Mouse (Mus musculus) layer of hippocampus, adult 11-12 months (tissue): Measurements from ENCODE around the gene Lrriq3.

Experiments
- DNase-seq: peaks from one replicate; pipeline ENCODE4 v3.0.0; 2022; ENCODE audit warnings: low spot score

Gene Lrriq3

GRCm38 (mm10) chr3:155093116-155093956, at the start of gene Lrriq3, which contains the start of gene Fpgt:
Gene Lrriq3, plus strand, starts transcription at chr3:155093434.
Gene Fpgt, minus strand, starts transcription at chr3:155093403.
- DNase-seq: peak; percentile 92

- no peak for DNase-seq
These were observed 41.2 kb upstream of the Lrriq3 start for GRCm38 (mm10) chr3:155052021-155052420.

- no peak for DNase-seq
These were observed 40.0 kb upstream of the Lrriq3 start for GRCm38 (mm10) chr3:155053189-155053588.

- DNase-seq: no peak
These were observed 37.9 kb upstream of the Lrriq3 start, which contains the start of gene Tnni3k for GRCm38 (mm10) chr3:155055231-155055916. Gene Tnni3k, minus strand, starts transcription at chr3:155055407.

- no peak for DNase-seq
These were observed 36.6 kb upstream of the Lrriq3 start for GRCm38 (mm10) chr3:155056606-155057005.

- DNase-seq: no peak
These were observed 35.7 kb upstream of the Lrriq3 start for GRCm38 (mm10) chr3:155057566-155057965.

- no peak for DNase-seq
These were observed 34.3 kb upstream of the Lrriq3 start for GRCm38 (mm10) chr3:155058800-155059448.

GRCm38 (mm10) chr3:155059449-155059822, 33.8 kb upstream of the Lrriq3 start:
- DNase-seq: no peak

- DNase-seq: no peak
These were observed 15.3 kb upstream of the Lrriq3 start for GRCm38 (mm10) chr3:155077908-155078307.

- DNase-seq: no peak
These were observed 1.2 kb upstream of the Lrriq3 start for GRCm38 (mm10) chr3:155092081-155092480.

- no peak for DNase-seq
These were observed 6.0 kb downstream of the Lrriq3 start for GRCm38 (mm10) chr3:155099266-155099665.

- no peak for DNase-seq
These were observed 12.7 kb downstream of the Lrriq3 start for GRCm38 (mm10) chr3:155105957-155106356.

GRCm38 (mm10) chr3:155137737-155138136, 44.5 kb downstream of the Lrriq3 start:
- no peak for DNase-seq

- DNase-seq: no peak
These were observed 47.8 kb downstream of the Lrriq3 start for GRCm38 (mm10) chr3:155141047-155141446.

- DNase-seq: no peak
These were observed 51.1 kb downstream of the Lrriq3 start for GRCm38 (mm10) chr3:155144368-155144767.

- DNase-seq: no peak
These were observed 68.6 kb downstream of the Lrriq3 start for GRCm38 (mm10) chr3:155161842-155162241.

- no peak for DNase-seq
These were observed 87.2 kb downstream of the Lrriq3 start for GRCm38 (mm10) chr3:155180303-155180902.

GRCm38 (mm10) chr3:155186456-155186855, 93.2 kb downstream of the Lrriq3 start:
- no peak for DNase-seq

GRCm38 (mm10) chr3:155188857-155189256, 95.6 kb downstream of the Lrriq3 start:
- DNase-seq: no peak

GRCm38 (mm10) chr3:155234919-155235318, 141.7 kb downstream of the Lrriq3 start:
- no peak for DNase-seq

- no peak for DNase-seq
These were observed 142.3 kb downstream of the Lrriq3 start for GRCm38 (mm10) chr3:155235502-155235901.
